Mouse (Mus musculus) heart, embryonic 14.5 days (tissue): ENCODE results near the gene Pts. TPM values are rescaled to one million over a fixed set of nuclear protein-coding genes. Genes with fewer than 3 reads are reported as not detected.

Experiments used
- ATAC-seq: fragments of 200-750 bp; cut with Nextera tagmentation; 2 replicates; pipeline ENCODE4 v1.8.0; 2017; ENCODE audit warnings: low read depth, moderate TSS enrichment; ENCODE audit not compliant: insufficient number of reproducible peaks, insufficient read depth, low FRiP score
- H3K27ac ChIP-seq, 2 experiments: fragments of 200-500 bp in 1 of 2; fragments of 300-500 bp in 1 of 2; sonication (generic) in 1 of 2; replicated peaks in 1 of 2; 2 replicates each; pipeline ENCODE4 v1.5.1; 2012 to 2014; ENCODE audit warnings: low read depth in 2 of 2, low read length in 2 of 2, control low read depth in 1 of 2, mild to moderate bottlenecking in 1 of 2, mixed read lengths in 1 of 2; ENCODE audit not compliant: control insufficient read depth in 1 of 2, insufficient read depth in 1 of 2
- H3K27me3 ChIP-seq: fragments of 300-500 bp; sonication (generic); 2 replicates; pipeline ENCODE4 v1.6.1; 2014; ENCODE audit warnings: mild to moderate bottlenecking, low read length, control low read depth; ENCODE audit not compliant: control insufficient read depth, insufficient read depth
- H3K36me3 ChIP-seq: fragments of 300-500 bp; sonication (generic); 2 replicates; pipeline ENCODE4 v1.6.1; 2014; ENCODE audit warnings: mild to moderate bottlenecking, control low read depth, low read length, mixed read lengths; ENCODE audit not compliant: control insufficient read depth, insufficient read depth
- H3K4me1 ChIP-seq, 2 experiments: fragments of 200-500 bp in 1 of 2; fragments of 300-500 bp in 1 of 2; sonication (generic) in 1 of 2; 2 replicates each; pipeline ENCODE4 v1.6.1; 2012 to 2014; ENCODE audit warnings: low read length in 2 of 2, control low read depth in 1 of 2, mixed read lengths in 1 of 2; ENCODE audit not compliant: control insufficient read depth in 2 of 2, insufficient read depth in 2 of 2
- H3K4me2 ChIP-seq: fragments of 300-500 bp; sonication (generic); 2 replicates; pipeline ENCODE4 v1.6.1; 2014; ENCODE audit warnings: mild to moderate bottlenecking, low read length
- H3K4me3 ChIP-seq, 2 experiments: fragments of 200-500 bp in 1 of 2; fragments of 300-500 bp in 1 of 2; sonication (generic) in 1 of 2; 2 replicates each; pipeline ENCODE4 v1.5.1; 2012 to 2014; ENCODE audit warnings: low read length in 2 of 2, mild to moderate bottlenecking in 2 of 2, control low read depth in 1 of 2, low read depth in 1 of 2, moderate library complexity in 1 of 2; ENCODE audit not compliant: control insufficient read depth in 1 of 2, insufficient read depth in 1 of 2
- H3K9ac ChIP-seq: fragments of 300-500 bp; sonication (generic); 2 replicates; pipeline ENCODE4 v1.6.1; 2014; ENCODE audit warnings: mild to moderate bottlenecking, low read length
- H3K9me3 ChIP-seq: fragments of 300-500 bp; sonication (generic); 2 replicates; pipeline ENCODE4 v1.6.1; 2016; ENCODE audit warnings: low read length, control low read depth; ENCODE audit not compliant: control insufficient read depth
- WGBS: fragments of 180-500 bp; shearing (Covaris S2); extraction: QIAGEN DNeasy Blood & Tissue Kit; methylation state at CpG from one replicate; pipeline ENCODE4 v1.1.7; 2014; 5-methylcytosine and 5-hydroxymethylcytosine counted together
- polyA plus RNA-seq: library from polyadenylated mRNA; unstranded; fragments of >200 nt; fragmentation: Nextera tagmentation; extraction: Ambion mirVana; gene quantifications from 2 replicates; pipeline ENCODE4 v1.2.1, GENCODE M21; 2014

Pts gene
- polyA plus RNA-seq, 1 experiment from 2014 or later = 98.4 TPM

- no peak within 1 kb of the TSS for H3K9ac ChIP-seq
- no peak within 1 kb of the TSS for H3K4me2 ChIP-seq
- H3K27ac ChIP-seq = no peak within 1 kb of the TSS
- H3K36me3 ChIP-seq = no peaks in the 10 kb centered on the region
- no peak for ATAC-seq
- no peaks in the 10 kb centered on the region for H3K27me3 ChIP-seq
- no peaks in the 10 kb centered on the region; the same call in 1 of the 2 replicates for H3K9me3 ChIP-seq
- H3K4me1 ChIP-seq = no peaks in the 10 kb centered on the region; a peak in 3 of 4 replicates
- H3K4me3 ChIP-seq = no peak within 1 kb of the TSS
- 80% methylated on average over 38 of the region's 38 CpGs for WGBS
Observed at GRCm38 (mm10) chr9:50561145-50561917, 32.8 kb upstream of the Pts start, which contains the start of gene Tex12. Gene Tex12, minus strand, starts transcription at chr9:50561325.

- Histone ChIP-seq H3K4me3 (peak within 1 kb of the TSS in 1 of 2 experiments; percentile 8; a peak in 1 of 4 replicates), H3K4me1 (peaks cover 2 to 4% of the 10 kb centered on the region in 2 experiments; a peak in 1 of 4 replicates), H3K9ac (0 out of 2 replicates have a peak within 1 kb of the TSS, but pooled peaks have one; percentile 40), H3K4me2 (peak within 1 kb of the TSS; percentile 42; the same call in 1 of the 2 replicates), H3K9me3 (no peaks in the 10 kb centered on the region), H3K36me3 (no peaks in the 10 kb centered on the region), H3K27ac (no peak within 1 kb of the TSS), H3K27me3 (no peaks in the 10 kb centered on the region)
- 47% methylated on average over 2 of the region's 2 CpGs for WGBS
- no peak for ATAC-seq
Observed at GRCm38 (mm10) chr9:50555094-50555446, 26.5 kb upstream of the Pts start, which contains the start of gene Bco2. Gene Bco2, minus strand, starts transcription at chr9:50555181.

- Histone ChIP-seq H3K9ac (0 out of 2 replicates have a peak within 1 kb of the TSS, but pooled peaks have one; percentile 40), H3K9me3 (no peaks in the 10 kb centered on the region)
- WGBS = 23% methylated on average over 12 of the region's 12 CpGs
Observed at GRCm38 (mm10) chr9:50554241-50555093, 25.9 kb upstream of the Pts start, which contains the start of gene Il18. Gene Il18, plus strand, starts transcription at chr9:50554827.

GRCm38 (mm10) chr9:50553547-50553946 is 25.0 kb upstream of the Pts start:
- Histone ChIP-seq H3K4me1 (peaks cover 2 to 4% of the 10 kb centered on the region in 2 experiments; a peak in 1 of 4 replicates), H3K9ac (no peak overlapping the region), H3K27me3 (no peaks in the 10 kb centered on the region), H3K4me2 (no peak overlapping the region), H3K27ac (no peak overlapping the region), H3K4me3 (no peak overlapping the region), H3K9me3 (no peaks in the 10 kb centered on the region), H3K36me3 (no peaks in the 10 kb centered on the region)
- 70% methylated on average over 2 of the region's 2 CpGs for WGBS
- ATAC-seq = no peak

More at GRCm38 (mm10) chr9:50554241-50555093, 25.9 kb upstream of the Pts start, which contains the start of gene Il18:
- no peaks in the 10 kb centered on the region for H3K27me3 ChIP-seq
- peak within 1 kb of the TSS; percentile 42; the same call in 1 of the 2 replicates for H3K4me2 ChIP-seq
- H3K27ac ChIP-seq = no peak within 1 kb of the TSS
- no peaks in the 10 kb centered on the region for H3K36me3 ChIP-seq
- no peak for ATAC-seq
- peaks cover 2 to 4% of the 10 kb centered on the region in 2 experiments; a peak in 1 of 4 replicates for H3K4me1 ChIP-seq
- H3K4me3 ChIP-seq = peak within 1 kb of the TSS in 1 of 2 experiments; percentile 8; a peak in 1 of 4 replicates

- Histone ChIP-seq H3K27me3 (no peaks in the 10 kb centered on the region), H3K9me3 (no peaks in the 10 kb centered on the region), H3K4me2 (no peak overlapping the region), H3K4me1 (peaks cover 2 to 4% of the 10 kb centered on the region in 2 experiments; a peak in 2 of 4 replicates), H3K4me3 (no peak overlapping the region), H3K27ac (no peak overlapping the region), H3K9ac (no peak overlapping the region), H3K36me3 (no peaks in the 10 kb centered on the region)
- 62% methylated on average over 5 of the region's 5 CpGs for WGBS
- no peak for ATAC-seq
Observed at GRCm38 (mm10) chr9:50552206-50552605, 23.7 kb upstream of the Pts start.

GRCm38 (mm10) chr9:50548936-50549335 is 20.4 kb upstream of the Pts start:
- H3K4me2 ChIP-seq = no peak overlapping the region
- no peak overlapping the region for H3K27ac ChIP-seq
- ATAC-seq = no peak
- no peak overlapping the region for H3K4me3 ChIP-seq
- H3K4me1 ChIP-seq = no peaks in the 10 kb centered on the region; a peak in 1 of 4 replicates
- no peaks in the 10 kb centered on the region for H3K36me3 ChIP-seq
- WGBS = 86% methylated on average over 4 of the region's 4 CpGs
- no peaks in the 10 kb centered on the region for H3K9me3 ChIP-seq
- no peaks in the 10 kb centered on the region for H3K27me3 ChIP-seq
- H3K9ac ChIP-seq = no peak overlapping the region

GRCm38 (mm10) chr9:50547859-50548478 is 19.4 kb upstream of the Pts start:
- H3K9ac ChIP-seq = no peak overlapping the region
- no peaks in the 10 kb centered on the region for H3K36me3 ChIP-seq
- WGBS = 23% methylated on average over 5 of the region's 5 CpGs
- no peak for ATAC-seq
- no peak overlapping the region for H3K4me3 ChIP-seq
- no peak overlapping the region for H3K4me2 ChIP-seq
- no peaks in the 10 kb centered on the region for H3K27me3 ChIP-seq
- no peaks in the 10 kb centered on the region; a peak in 1 of 4 replicates for H3K4me1 ChIP-seq
- H3K9me3 ChIP-seq = no peaks in the 10 kb centered on the region
- no peak overlapping the region for H3K27ac ChIP-seq
